Mouse (Mus musculus): Measurements from ENCODE around the gene Wnt10b.
"Not testable (repeated sequence)": the region's sequence is repeated elsewhere in the genome, so short reads cannot be mapped to it uniquely, and the experiment has no call there.

Gene Wnt10b

GRCm38 (mm10) chr15:98777762-98778161 lies at the start of gene Wnt10b:
TSS of gene Wnt10b (minus strand) at chr15:98778150.
- DNase-seq (ENCODE audit: low spot score in 2 of 2) = no peak

- DNase-seq (ENCODE audit: low spot score in 2 of 2) = no peak
Measured at GRCm38 (mm10) chr15:98827611-98828011, 49.7 kb upstream of the Wnt10b start.

- no peak for DNase-seq (ENCODE audit: low spot score in 2 of 2)
Measured at GRCm38 (mm10) chr15:98823434-98823833, 45.5 kb upstream of the Wnt10b start.

GRCm38 (mm10) chr15:98822147-98822546 lies 44.2 kb upstream of the Wnt10b start:
- DNase-seq (ENCODE audit: low spot score in 2 of 2) = peak in 1 of 2 experiments; percentile 56

GRCm38 (mm10) chr15:98821403-98821802 lies 43.5 kb upstream of the Wnt10b start:
- peak in 1 of 2 experiments; percentile 46 for DNase-seq (ENCODE audit: low spot score in 2 of 2)

GRCm38 (mm10) chr15:98820937-98821336 lies 43.0 kb upstream of the Wnt10b start:
- DNase-seq (ENCODE audit: low spot score in 2 of 2) = peak in 1 of 2 experiments; percentile 34

- no peak for DNase-seq (ENCODE audit: low spot score in 2 of 2)
Measured at GRCm38 (mm10) chr15:98818171-98818570, 40.2 kb upstream of the Wnt10b start.

GRCm38 (mm10) chr15:98812741-98813424 lies 34.9 kb upstream of the Wnt10b start:
- peak; percentile 77 to 84 for DNase-seq (ENCODE audit: low spot score in 2 of 2)

- DNase-seq (ENCODE audit: low spot score in 2 of 2) = not testable (repeated sequence)
Measured at GRCm38 (mm10) chr15:98810212-98810611, 32.3 kb upstream of the Wnt10b start.

- no peak for DNase-seq (ENCODE audit: low spot score in 2 of 2)
Measured at GRCm38 (mm10) chr15:98809390-98809789, 31.4 kb upstream of the Wnt10b start, which contains the start of gene Ddn. TSS of gene Ddn (minus strand) at chr15:98809490.

GRCm38 (mm10) chr15:98808651-98809134 lies 30.7 kb upstream of the Wnt10b start:
- DNase-seq (ENCODE audit: low spot score in 2 of 2) = peak; percentile 89 to 94

GRCm38 (mm10) chr15:98807895-98808650 lies 30.1 kb upstream of the Wnt10b start:
- DNase-seq (ENCODE audit: low spot score in 2 of 2) = peak; percentile 93 to 95

- peak in 1 of 2 experiments; percentile 61 for DNase-seq (ENCODE audit: low spot score in 2 of 2)
Measured at GRCm38 (mm10) chr15:98806809-98807770, 29.1 kb upstream of the Wnt10b start.

- peak in 1 of 2 experiments; percentile 33 for DNase-seq (ENCODE audit: low spot score in 2 of 2)
Measured at GRCm38 (mm10) chr15:98806071-98806808, 28.3 kb upstream of the Wnt10b start.

GRCm38 (mm10) chr15:98805324-98806040 lies 27.5 kb upstream of the Wnt10b start:
- peak; percentile 85 to 87 for DNase-seq (ENCODE audit: low spot score in 2 of 2)

- DNase-seq (ENCODE audit: low spot score in 2 of 2) = peak; percentile 90 to 91
Measured at GRCm38 (mm10) chr15:98804054-98804453, 26.1 kb upstream of the Wnt10b start.

- DNase-seq (ENCODE audit: low spot score in 2 of 2) = no peak
Measured at GRCm38 (mm10) chr15:98802926-98803325, 25.0 kb upstream of the Wnt10b start.

GRCm38 (mm10) chr15:98799396-98799795 lies 21.4 kb upstream of the Wnt10b start:
- peak; percentile 78 to 87 for DNase-seq (ENCODE audit: low spot score in 2 of 2)

GRCm38 (mm10) chr15:98798903-98799302 lies 21.0 kb upstream of the Wnt10b start:
- no peak for DNase-seq (ENCODE audit: low spot score in 2 of 2)

GRCm38 (mm10) chr15:98797835-98798492 lies 20.0 kb upstream of the Wnt10b start:
- no peak for DNase-seq (ENCODE audit: low spot score in 2 of 2)
